Mouse (Mus musculus): ENCODE measurements around the gene Spag9. TPM values are rescaled to one million over a fixed set of nuclear protein-coding genes. Genes with fewer than 3 reads are reported as not detected.

The Spag9 gene
- total and polyA plus RNA-seq, 3 experiments: 21.0 to 32.1 (median 22.6) TPM

DNA sequence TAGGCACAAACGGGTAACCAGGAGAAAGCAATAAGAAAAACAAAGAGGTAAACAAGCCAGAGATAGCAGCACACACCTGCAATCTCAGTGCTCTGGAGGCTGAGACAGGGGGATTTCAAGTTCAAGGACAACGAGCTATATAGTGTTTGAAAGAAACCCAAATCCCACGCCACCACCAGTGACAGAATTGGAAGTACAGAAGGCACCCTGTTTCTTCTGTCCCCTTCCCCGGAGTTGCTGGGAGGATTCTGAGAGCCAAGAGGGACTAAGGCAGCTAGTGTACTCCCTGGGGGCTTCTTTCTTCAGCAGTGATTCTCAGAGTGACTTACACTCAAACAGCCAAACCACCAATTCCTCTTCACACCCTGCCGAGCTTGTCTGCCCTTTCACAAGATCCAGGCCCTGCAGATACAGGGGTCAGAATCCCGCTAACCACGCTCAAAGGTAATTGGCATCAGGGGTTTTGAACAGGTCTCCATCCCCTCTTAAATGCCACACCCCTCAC is 164.1 kb downstream of the Spag9 start:
- peaks cover 47 to 59% of the 10 kb centered on the region in 2 experiments for H3K4me1 ChIP-seq (ENCODE audit: control insufficient read depth in 1 of 2, insufficient read depth in 2 of 2)
- no peak overlapping the region for H3K9ac ChIP-seq (ENCODE audit: insufficient read depth, low read depth)
- no peak overlapping the region for H3K4me3 ChIP-seq (replicated peaks in 1 of 3; ENCODE audit: low read depth in 2 of 3, low read length in 2 of 3, poor library complexity in 1 of 3)
- H3K79me2 ChIP-seq (replicated peaks; ENCODE audit: control insufficient read depth, extremely low read depth, insufficient read depth, poor library complexity, severe bottlenecking): no peaks in the 10 kb centered on the region
- peak; percentile 27 for DNase-seq (ENCODE audit: extremely low read depth)
- TF ChIP-seq MAX (IDR thresholded peaks at IDR 0.05; ENCODE audit: low read length): no peak
- TF ChIP-seq MXI1 (IDR thresholded peaks at IDR 0.05; ENCODE audit: low read depth, low read length): no peak
- no peak for TF ChIP-seq ZC3H11A (IDR thresholded peaks at IDR 0.05; ENCODE audit: low read depth, low read length)
- TF ChIP-seq NELFE (IDR thresholded peaks at IDR 0.05; ENCODE audit: low read depth, low read length): no peak
- TF ChIP-seq CTCF (conservative IDR thresholded peaks at IDR 0.05 in 1 of 2, IDR thresholded peaks at IDR 0.05 in 1 of 2; ENCODE audit: low read depth in 2 of 2, low read length in 2 of 2): no peak
- no peak for TF ChIP-seq ETS1 (conservative IDR thresholded peaks at IDR 0.05; ENCODE audit: low read depth, low read length)
- TF ChIP-seq MAZ (IDR thresholded peaks at IDR 0.05; ENCODE audit: low read depth, low read length): no peak
- no peak for TF ChIP-seq RAD21 (IDR thresholded peaks at IDR 0.05; ENCODE audit: low read depth, low read length)
- TF ChIP-seq MAFK (IDR thresholded peaks at IDR 0.05; ENCODE audit: insufficient replicate concordance, low read length): no peak
- TF ChIP-seq ZKSCAN1 (IDR thresholded peaks at IDR 0.05; ENCODE audit: borderline replicate concordance, low read depth, low read length): no peak
- TF ChIP-seq KAT2A (IDR thresholded peaks at IDR 0.05; ENCODE audit: insufficient replicate concordance, low read length): no peak
- no peak for TF ChIP-seq ELF1 (IDR thresholded peaks at IDR 0.05; ENCODE audit: low read depth, low read length)
- no peak for TF ChIP-seq MYC (IDR thresholded peaks at IDR 0.05; ENCODE audit: low read depth, low read length)
- no peak for TF ChIP-seq CHD2 (IDR thresholded peaks at IDR 0.05; ENCODE audit: low read length)
- H3K4me2 ChIP-seq (ENCODE audit: insufficient read depth, low read depth, poor library complexity, severe bottlenecking): 0 out of 2 replicates have a peak overlapping the region, but pooled peaks have one; percentile 89
- no peak overlapping the region for H3K27ac ChIP-seq (ENCODE audit: insufficient read depth, low read depth)
- dilution Hi-C loops (cut with MboI; ENCODE audit: extremely low pct_ligation_motif_present, extremely low pct_unique_long_range_greater_than_20kb, low sequenced_read_pairs) (no loop called here), in situ Hi-C loops (cut with MboI; ENCODE audit: low pct_ligation_motif_present, low pct_unique_long_range_greater_than_20kb, low sequenced_read_pairs) (no loop called here)
- H3K36me3 ChIP-seq (replicated peaks in 1 of 2; ENCODE audit: control insufficient read depth in 1 of 2, insufficient read depth in 1 of 2, low read length in 1 of 2): no peaks in the 10 kb centered on the region
- H3K9me3 ChIP-seq (replicated peaks; ENCODE audit: low read length): no peaks in the 10 kb centered on the region
- H3K27me3 ChIP-seq (replicated peaks): peaks cover 7% of the 10 kb centered on the region

DNA sequence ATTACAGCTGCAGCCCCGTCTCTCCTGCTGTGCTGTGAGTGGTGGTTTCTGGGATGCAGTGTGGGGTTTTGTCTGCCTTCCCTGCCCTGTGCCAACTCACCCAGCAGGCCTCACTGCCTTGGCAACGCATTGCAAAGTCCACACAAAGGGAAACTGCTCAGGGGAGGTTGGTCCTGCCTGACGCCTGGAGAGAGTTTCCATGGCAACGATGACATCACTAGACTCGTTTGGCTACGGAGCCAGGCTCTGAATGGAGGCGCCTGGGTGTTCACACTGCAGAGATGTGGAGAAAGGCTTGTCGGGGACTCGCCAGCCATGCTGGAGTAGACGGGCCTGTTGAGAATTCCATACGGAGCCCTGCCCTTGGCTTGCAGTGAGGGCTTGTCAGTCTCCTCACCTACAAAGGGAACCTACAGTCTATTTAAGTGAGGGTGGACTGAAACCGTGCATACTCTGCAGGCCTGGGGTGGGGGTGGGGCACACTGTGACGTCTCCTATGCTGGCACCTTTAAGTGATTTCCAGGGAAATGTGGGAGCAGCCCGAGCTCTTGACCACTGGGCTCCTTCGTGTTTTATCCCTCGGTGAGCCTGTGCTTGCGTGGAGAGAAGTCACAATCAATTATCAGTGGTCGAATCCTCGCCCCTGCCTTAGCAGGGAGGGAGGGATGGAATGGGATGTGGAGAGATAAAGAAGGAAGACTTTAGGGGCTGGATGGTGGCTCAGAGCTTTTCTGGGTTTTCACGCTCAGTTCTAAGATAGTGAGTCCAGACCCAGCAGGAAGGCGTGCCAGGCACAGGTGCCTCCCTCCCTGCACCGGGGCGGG is 164.8 kb downstream of the Spag9 start:
- Histone ChIP-seq H3K9ac (ENCODE audit: insufficient read depth, low read depth) (peak overlapping the region; percentile 20), H3K4me2 (ENCODE audit: insufficient read depth, low read depth, poor library complexity, severe bottlenecking) (peak overlapping the region; percentile 89), H3K4me3 (replicated peaks in 1 of 3; ENCODE audit: low read depth in 2 of 3, low read length in 2 of 3, poor library complexity in 1 of 3) (no peak overlapping the region), H3K27ac (ENCODE audit: insufficient read depth, low read depth) (0 out of 2 replicates have a peak overlapping the region, but pooled peaks have one; percentile 3), H3K9me3 (replicated peaks; ENCODE audit: low read length) (no peaks in the 10 kb centered on the region), H3K36me3 (replicated peaks in 1 of 2; ENCODE audit: control insufficient read depth in 1 of 2, insufficient read depth in 1 of 2, low read length in 1 of 2) (no peaks in the 10 kb centered on the region), H3K79me2 (replicated peaks; ENCODE audit: control insufficient read depth, extremely low read depth, insufficient read depth, poor library complexity, severe bottlenecking) (no peaks in the 10 kb centered on the region), H3K4me1 (ENCODE audit: control insufficient read depth in 1 of 2, insufficient read depth in 2 of 2) (peaks cover 47 to 59% of the 10 kb centered on the region in 2 experiments), H3K27me3 (replicated peaks) (peaks cover 7% of the 10 kb centered on the region)
- DNase-seq (ENCODE audit: extremely low read depth): peak; percentile 91
- TF ChIP-seq SIN3A (IDR thresholded peaks at IDR 0.05; ENCODE audit: low read length): peak; percentile 79; the same call in 1 of the 2 replicates
- TF ChIP-seq HCFC1 (IDR thresholded peaks at IDR 0.05; ENCODE audit: low read depth, low read length): no peak
- no peak for TF ChIP-seq POLR2AphosphoS2 (IDR thresholded peaks at IDR 0.05; ENCODE audit: low read depth, low read length)
- 0 out of 2 replicates have a peak, but pooled peaks have one; percentile 48 for TF ChIP-seq IRF4 (IDR thresholded peaks at IDR 0.05; ENCODE audit: low read depth, low read length)
- no peak for TF ChIP-seq EP300 (IDR thresholded peaks at IDR 0.05; ENCODE audit: low read length)
- no peak for TF ChIP-seq NELFE (IDR thresholded peaks at IDR 0.05; ENCODE audit: low read depth, low read length)
- TF ChIP-seq TCF12 (IDR thresholded peaks at IDR 0.05; ENCODE audit: low read depth, low read length): no peak
- TF ChIP-seq JUN (IDR thresholded peaks at IDR 0.05; ENCODE audit: insufficient read depth, low read depth, low read length): peak; percentile 56
- no peak for TF ChIP-seq TBP (conservative IDR thresholded peaks at IDR 0.05; ENCODE audit: low read depth, low read length)
- no peak for TF ChIP-seq KAT2A (IDR thresholded peaks at IDR 0.05; ENCODE audit: insufficient replicate concordance, low read length)
- TF ChIP-seq ELF1 (IDR thresholded peaks at IDR 0.05; ENCODE audit: low read depth, low read length): no peak
- peak; percentile 56; the same call in 1 of the 2 replicates for TF ChIP-seq MAZ (IDR thresholded peaks at IDR 0.05; ENCODE audit: low read depth, low read length)
- no peak for TF ChIP-seq ZKSCAN1 (IDR thresholded peaks at IDR 0.05; ENCODE audit: borderline replicate concordance, low read depth, low read length)
- TF ChIP-seq CHD2 (IDR thresholded peaks at IDR 0.05; ENCODE audit: low read length): peak; percentile 83
- TF ChIP-seq MXI1 (IDR thresholded peaks at IDR 0.05; ENCODE audit: low read depth, low read length): peak; percentile 79
- no peak for TF ChIP-seq USF1 (IDR thresholded peaks at IDR 0.05; ENCODE audit: low read depth, low read length)
- peak; percentile 14; the same call in 1 of the 2 replicates for TF ChIP-seq BHLHE40 (IDR thresholded peaks at IDR 0.05; ENCODE audit: low read depth, low read length)
- in situ Hi-C loops (cut with MboI; ENCODE audit: low pct_ligation_motif_present, low pct_unique_long_range_greater_than_20kb, low sequenced_read_pairs) (no loop called here), dilution Hi-C loops (cut with MboI; ENCODE audit: extremely low pct_ligation_motif_present, extremely low pct_unique_long_range_greater_than_20kb, low sequenced_read_pairs) (no loop called here)

Measured in CH12.LX (cell line).